Mouse (Mus musculus) thymus, adult 18-20 months (tissue): ENCODE results near the gene Zfp951.
"Not testable (repeated sequence)": the region's sequence is repeated elsewhere in the genome, so short reads cannot be mapped to it uniquely, and the experiment has no call there.

ENCODE experiments used
- DNase-seq, 2 experiments: peaks; one replicate each; pipeline ENCODE4 v3.0.0; 2022; ENCODE audit warnings: mixed read lengths in 2 of 2

Zfp951 gene

DNA sequence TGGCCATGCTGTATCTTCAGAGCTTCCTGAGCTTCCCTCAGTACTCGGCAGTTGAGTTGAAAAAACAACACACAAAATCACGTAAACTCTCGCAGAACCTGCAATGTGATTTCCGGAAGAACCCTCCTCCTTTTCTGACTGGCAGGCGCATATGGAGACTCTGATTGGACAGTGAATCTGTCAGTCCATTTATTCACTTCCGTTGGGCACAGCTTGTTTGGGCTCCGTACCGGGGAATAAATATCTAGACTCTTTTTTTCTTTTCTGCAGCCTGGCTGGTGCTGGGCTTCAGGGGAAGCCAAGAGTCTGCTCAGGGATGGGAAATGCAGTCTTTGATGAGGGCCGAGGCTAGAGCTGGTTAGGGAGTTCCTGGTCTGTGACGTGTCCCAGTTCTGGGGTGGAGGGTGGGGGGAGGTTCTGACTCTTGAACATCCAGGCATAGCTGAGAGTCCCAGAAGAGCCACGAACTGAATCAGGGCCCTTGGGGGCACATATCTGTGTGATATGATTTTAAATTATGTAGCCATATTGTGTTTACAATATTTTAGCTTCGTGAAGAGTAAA, at the start of gene Zfp951:
Gene Zfp951 (minus strand): TSS at position 109 of the 564 bp plus-strand sequence.
- peak in 1 of 2 experiments; percentile 56 for DNase-seq

DNA sequence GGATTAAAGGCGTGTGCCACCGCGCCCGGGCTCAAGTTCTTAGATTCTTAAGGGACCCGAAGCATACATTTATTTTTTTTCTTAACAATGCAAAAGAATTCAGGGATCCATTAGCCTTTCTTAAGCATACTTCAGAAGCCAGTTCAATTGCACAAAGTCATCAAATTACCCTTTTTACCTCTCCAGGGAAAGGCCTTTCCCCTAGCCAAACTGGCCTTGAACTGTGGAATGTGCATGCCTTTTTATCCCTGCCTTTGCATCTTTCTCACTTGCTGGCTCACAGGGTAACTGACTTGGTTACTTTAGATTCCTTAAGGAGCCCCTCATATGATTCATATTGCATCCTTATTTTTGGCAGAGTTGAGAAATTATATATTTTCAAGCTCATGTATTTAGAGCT, 46.7 kb upstream of the Zfp951 start:
- DNase-seq = not testable (repeated sequence)

GRCm38 (mm10) chr5:104859045-104859961, 567 bp downstream of the Zfp951 start:
- peak in 1 of 2 experiments; percentile 14 for DNase-seq

DNA sequence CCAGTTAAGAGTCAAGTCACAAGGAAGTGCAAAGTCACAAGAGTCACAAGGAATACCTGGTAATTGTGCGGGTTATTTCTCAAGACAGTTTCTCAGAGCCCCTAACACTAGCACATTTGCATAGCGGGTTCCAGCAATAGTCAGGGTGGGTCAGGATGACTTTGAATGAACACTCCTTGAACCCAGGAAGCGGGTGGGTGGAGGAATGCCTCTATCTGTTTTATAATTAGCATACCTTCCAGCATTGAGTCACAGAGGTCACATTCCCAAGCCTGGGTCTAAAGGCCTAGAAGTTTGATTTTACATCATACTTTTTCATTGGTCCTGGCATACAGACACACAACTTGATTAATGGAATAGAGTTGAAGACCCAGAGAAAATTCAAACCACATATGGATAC, 5.3 kb downstream of the Zfp951 start:
- not testable (repeated sequence) for DNase-seq

DNA sequence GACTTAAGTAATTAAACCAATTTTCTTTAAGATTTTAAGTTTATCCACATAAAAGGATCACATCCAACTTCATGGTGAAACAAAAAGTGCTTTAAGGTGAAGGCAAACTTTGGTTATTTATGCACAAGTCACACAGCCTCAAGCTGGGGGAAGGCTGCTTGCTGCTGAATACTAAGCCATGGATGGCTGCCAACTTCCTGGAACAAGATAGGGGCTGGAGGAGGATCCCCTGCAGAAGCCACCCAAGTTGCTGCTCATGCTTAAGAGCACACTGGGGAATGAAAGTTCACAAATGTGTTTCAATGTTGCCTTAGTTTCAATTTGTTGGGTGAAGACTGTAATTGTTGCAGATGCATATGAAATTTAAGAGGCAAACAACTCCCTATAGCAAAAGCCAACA, 26.5 kb downstream of the Zfp951 start:
- no peak for DNase-seq

GRCm38 (mm10) chr5:104829611-104830010, 30.3 kb downstream of the Zfp951 start:
- no peak for DNase-seq

DNA sequence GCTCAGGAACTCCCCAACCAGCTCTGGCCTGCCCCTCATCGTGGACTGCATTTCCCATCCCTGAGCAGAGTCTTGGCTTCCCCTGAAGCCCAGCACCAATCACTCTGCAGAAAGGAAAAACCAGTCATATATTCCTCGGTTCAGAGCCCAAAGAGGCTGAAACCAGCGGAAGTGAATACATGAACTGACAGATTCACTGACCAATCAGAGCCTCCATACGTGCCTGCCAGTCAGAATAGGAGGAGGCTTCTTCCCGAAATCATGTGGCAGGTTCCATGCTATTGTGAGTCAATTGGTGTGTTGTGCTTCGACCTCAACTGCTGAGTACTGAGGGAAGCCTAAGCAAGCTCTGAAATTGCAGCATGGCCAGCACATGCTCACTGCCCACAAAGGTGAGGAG, 89.7 kb downstream of the Zfp951 start:
- DNase-seq = not testable (repeated sequence)
